Mouse (Mus musculus) kidney, adult 2 months (tissue): Measurements from ENCODE around the gene Rbfox3.

Source experiments
- CTCF ChIP-seq: fragments of 200-500 bp; conservative IDR thresholded peaks from 2 replicates; pipeline ENCODE4 v1.5.1; 2011; ENCODE audit warnings: low read depth, mild to moderate bottlenecking, control low read depth, low read length, moderate library complexity, mixed read lengths; ENCODE audit not compliant: insufficient read depth, insufficient read length
- POLR2A ChIP-seq: fragments of 200-500 bp; IDR thresholded peaks from one replicate; pipeline ENCODE4 v1.6.1; 2011; ENCODE audit warnings: low read depth, low read length, control low read depth

DNA sequence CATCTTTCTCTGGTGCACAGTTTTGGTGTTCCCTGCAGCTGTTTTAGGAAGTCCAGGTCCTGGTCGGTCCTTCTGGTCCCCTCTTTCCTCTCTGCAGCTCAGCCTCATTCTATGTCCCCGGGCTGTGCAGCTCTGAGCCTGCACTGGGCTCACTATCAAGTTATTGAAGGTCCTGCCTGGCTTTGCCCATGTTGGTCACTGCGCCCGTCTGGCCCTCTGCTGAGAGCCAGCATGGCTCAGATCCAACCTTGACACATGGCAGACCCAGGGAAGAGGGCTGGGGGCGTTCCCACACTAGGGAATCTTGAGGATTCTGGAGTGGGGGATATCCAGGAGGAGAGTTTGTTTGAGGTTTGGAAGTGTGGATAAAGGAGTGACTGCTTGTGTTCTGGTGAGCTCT is 312.7 kb downstream of the Rbfox3 start:
- no peak for TF ChIP-seq POLR2A
- TF ChIP-seq CTCF, result no peak
